Mouse (Mus musculus) brown adipose tissue, adult 24 weeks (tissue): Measurements from ENCODE around the gene Plcb3. TPM values are rescaled to one million over a fixed set of nuclear protein-coding genes. Genes with fewer than 3 reads are reported as not detected.
A peak's percentile ranks its signal among the peaks of the same experiment; 100 is the strongest.

ENCODE experiments used
- H3K27ac ChIP-seq: fragments of 200-500 bp; replicated peaks from 2 replicates; pipeline ENCODE4 v1.5.1; 2012; ENCODE audit warnings: low read depth, mild to moderate bottlenecking, low read length
- H3K4me1 ChIP-seq: fragments of 200-500 bp; 2 replicates; pipeline ENCODE4 v1.6.1; 2012; ENCODE audit warnings: low read length, mixed read lengths; ENCODE audit not compliant: control insufficient read depth, insufficient read depth, insufficient read length
- H3K4me3 ChIP-seq: fragments of 200-500 bp; 2 replicates; pipeline ENCODE4 v1.5.1; 2012; ENCODE audit warnings: low read depth, mild to moderate bottlenecking, low read length, moderate library complexity; ENCODE audit not compliant: insufficient read depth
- polyA plus RNA-seq: library from polyadenylated mRNA; stranded (reverse); fragments of >200 nt; gene quantifications from 2 replicates; pipeline ENCODE4 v1.2.4, GENCODE M21; 2012; ENCODE audit not compliant: missing spikeins, insufficient read depth, insufficient read length

The Plcb3 gene
- polyA plus RNA-seq, 1 experiment: 23.8 TPM

- Histone ChIP-seq H3K4me3 (peak overlapping the region; percentile 82), H3K4me1 (peaks cover 5% of the 10 kb centered on the region; the same call in 1 of the 2 replicates), H3K27ac (peak overlapping the region; percentile 72)
These were observed 35.6 kb downstream of the Plcb3 start for GRCm38 (mm10) chr19:6940396-6941351.

GRCm38 (mm10) chr19:6939106-6940002 is 36.9 kb downstream of the Plcb3 start:
- Histone ChIP-seq H3K4me1 (peaks cover 5% of the 10 kb centered on the region; the same call in 1 of the 2 replicates), H3K27ac (no peak overlapping the region), H3K4me3 (no peak overlapping the region)

- no peak overlapping the region for H3K4me3 ChIP-seq
- H3K4me1 ChIP-seq: peaks cover 14% of the 10 kb centered on the region; the same call in 1 of the 2 replicates
- no peak overlapping the region for H3K27ac ChIP-seq
These were observed 38.5 kb downstream of the Plcb3 start for GRCm38 (mm10) chr19:6937541-6938465.

- no peak overlapping the region for H3K4me3 ChIP-seq
- peaks cover 17% of the 10 kb centered on the region; the same call in 1 of the 2 replicates for H3K4me1 ChIP-seq
- no peak overlapping the region for H3K27ac ChIP-seq
These were observed 40.0 kb downstream of the Plcb3 start for GRCm38 (mm10) chr19:6936299-6936698.

GRCm38 (mm10) chr19:6934195-6934977 is 41.9 kb downstream of the Plcb3 start, which contains the start of gene Kcnk4:
Kcnk4 (minus strand) TSS chr19:6934515.
- Histone ChIP-seq H3K4me3 (peak within 1 kb of the TSS; percentile 47), H3K27ac (no peak within 1 kb of the TSS), H3K4me1 (peaks cover 12% of the 10 kb centered on the region; the same call in 1 of the 2 replicates)

- H3K27ac ChIP-seq: no peak overlapping the region
- H3K4me3 ChIP-seq: peak overlapping the region; percentile 47
- peaks cover 12% of the 10 kb centered on the region; the same call in 1 of the 2 replicates for H3K4me1 ChIP-seq
These were observed 42.7 kb downstream of the Plcb3 start for GRCm38 (mm10) chr19:6933436-6934194.

GRCm38 (mm10) chr19:6933102-6933435 is 43.2 kb downstream of the Plcb3 start:
- Histone ChIP-seq H3K27ac (no peak overlapping the region), H3K4me3 (no peak overlapping the region), H3K4me1 (peaks cover 12% of the 10 kb centered on the region; the same call in 1 of the 2 replicates)

GRCm38 (mm10) chr19:6932018-6932417 is 44.3 kb downstream of the Plcb3 start:
- H3K4me3 ChIP-seq: no peak overlapping the region
- H3K27ac ChIP-seq: no peak overlapping the region

GRCm38 (mm10) chr19:6931002-6931401 is 45.3 kb downstream of the Plcb3 start:
- Histone ChIP-seq H3K4me3 (no peak overlapping the region), H3K4me1 (peaks cover 13% of the 10 kb centered on the region), H3K27ac (no peak overlapping the region)

More at GRCm38 (mm10) chr19:6932018-6932417, 44.3 kb downstream of the Plcb3 start:
- H3K4me1 ChIP-seq: peaks cover 12% of the 10 kb centered on the region; the same call in 1 of the 2 replicates

GRCm38 (mm10) chr19:6928080-6928479 is 48.2 kb downstream of the Plcb3 start:
- no peak overlapping the region for H3K27ac ChIP-seq

GRCm38 (mm10) chr19:6926559-6927255 is 49.6 kb downstream of the Plcb3 start:
- Histone ChIP-seq H3K4me3 (peak overlapping the region; percentile 6; the same call in 1 of the 2 replicates), H3K27ac (no peak overlapping the region), H3K4me1 (peaks cover 8% of the 10 kb centered on the region)

More at GRCm38 (mm10) chr19:6928080-6928479, 48.2 kb downstream of the Plcb3 start:
- H3K4me1 ChIP-seq: peaks cover 10% of the 10 kb centered on the region
- H3K4me3 ChIP-seq: no peak overlapping the region

- no peak overlapping the region for H3K4me3 ChIP-seq
- no peak overlapping the region for H3K27ac ChIP-seq
These were observed 50.5 kb downstream of the Plcb3 start for GRCm38 (mm10) chr19:6925611-6926329.

More at GRCm38 (mm10) chr19:6925611-6926329, 50.5 kb downstream of the Plcb3 start:
- peaks cover 8% of the 10 kb centered on the region for H3K4me1 ChIP-seq
